In genomic region chr7:28812436-28812835, GRCm38 (mm10) we compare ENCODE assay signal across 8 mouse cellular contexts. TPM values are rescaled to one million over a fixed set of nuclear protein-coding genes. Genes with fewer than 3 reads are reported as not detected.
DNase-seq lines count a peak whose midpoint lies in the region; ATAC-seq and TF ChIP-seq lines count a peak whose summit lies in the region.

No protein-coding gene starts in this region.

- no peak for ATAC-seq in megakaryocyte, adult 5-6 weeks (ENCODE audit: poor library complexity, severe bottlenecking)
- no peak for ATAC-seq in forebrain, embryonic 15.5 days (replicated peaks)
- no peak for ATAC-seq in limb, embryonic 14.5 days (ENCODE audit: low FRiP score, low read depth)
- ATAC-seq in stomach, postnatal 0 days (ENCODE audit: low FRiP score, low TSS enrichment) = no peak

- peak overlapping the region; percentile 87 for H3K9ac ChIP-seq in forebrain, embryonic 15.5 days (replicated peaks)
- H3K9ac ChIP-seq in limb, embryonic 14.5 days (ENCODE audit: low read depth, low read length, severe bottlenecking) = peak overlapping the region; percentile 88; the same call in 1 of the 2 replicates
- peak overlapping the region; percentile 95 for H3K9ac ChIP-seq in stomach, postnatal 0 days (ENCODE audit: low read length)

- DNase-seq in limb, embryonic 14.5 days (ENCODE audit: low spot score) = no peak
- peak; percentile 15 for DNase-seq in stomach, postnatal 0 days (ENCODE audit: low spot score)
- DNase-seq in yolk sac, embryonic 10.5 days (ENCODE audit: low spot score) = no peak
- DNase-seq in adrenal gland, postnatal 4 days (ENCODE audit: low spot score in 2 of 2) = no peak
- DNase-seq in thymus, postnatal 25 days = no peak

- no peak for TF ChIP-seq EP300 in stomach, postnatal 0 days (optimal IDR thresholded peaks at IDR 0.05)

- peak overlapping the region; percentile 99 for H3K4me3 ChIP-seq in megakaryocyte, embryonic 14.5 days (replicated peaks)
- H3K4me3 ChIP-seq in forebrain, embryonic 15.5 days = peak overlapping the region; percentile 81
- H3K4me3 ChIP-seq in limb, embryonic 14.5 days (replicated peaks; ENCODE audit: low read length) = peak overlapping the region; percentile 69
- peak overlapping the region; percentile 87 for H3K4me3 ChIP-seq in stomach, postnatal 0 days (ENCODE audit: low read depth, low read length)

- WGBS in forebrain, embryonic 15.5 days = 69% methylated on average over 4 of the region's 4 CpGs
- WGBS in limb, embryonic 14.5 days = 69% methylated on average over 4 of the region's 4 CpGs
- WGBS in stomach, postnatal 0 days = 45% methylated on average over 4 of the region's 4 CpGs

- peaks cover 57% of the 10 kb centered on the region for H3K36me3 ChIP-seq in megakaryocyte, embryonic 14.5 days (replicated peaks; ENCODE audit: low read length)
- peaks cover 51% of the 10 kb centered on the region for H3K36me3 ChIP-seq in forebrain, embryonic 15.5 days
- peaks cover 55% of the 10 kb centered on the region for H3K36me3 ChIP-seq in limb, embryonic 14.5 days (ENCODE audit: control insufficient read depth, insufficient read depth, low read length)
- H3K36me3 ChIP-seq in stomach, postnatal 0 days (ENCODE audit: control insufficient read depth, insufficient read depth, low read length) = peaks cover 41% of the 10 kb centered on the region

- no peak for TF ChIP-seq POLR2A in limb, embryonic 14.5 days (IDR thresholded peaks at IDR 0.05; ENCODE audit: borderline replicate concordance, extremely low read depth, insufficient read depth, insufficient read length)

- no peaks in the 10 kb centered on the region for H3K9me3 ChIP-seq in megakaryocyte, embryonic 14.5 days
- no peaks in the 10 kb centered on the region for H3K9me3 ChIP-seq in forebrain, embryonic 15.5 days
- no peaks in the 10 kb centered on the region for H3K9me3 ChIP-seq in limb, embryonic 14.5 days (ENCODE audit: control insufficient read depth, low read length)
- no peaks in the 10 kb centered on the region for H3K9me3 ChIP-seq in stomach, postnatal 0 days (ENCODE audit: control insufficient read depth, low read length)

- peak overlapping the region; percentile 58 for H3K4me2 ChIP-seq in forebrain, embryonic 15.5 days (replicated peaks)
- peak overlapping the region; percentile 78 for H3K4me2 ChIP-seq in limb, embryonic 14.5 days (replicated peaks; ENCODE audit: low read depth, low read length, severe bottlenecking)
- H3K4me2 ChIP-seq in stomach, postnatal 0 days (replicated peaks; ENCODE audit: low read depth) = peak overlapping the region; percentile 80

- TF ChIP-seq CTCF in stomach, postnatal 0 days (IDR thresholded peaks at IDR 0.05; ENCODE audit: low read depth) = no peak

- no peaks in the 10 kb centered on the region for H3K27me3 ChIP-seq in megakaryocyte, embryonic 14.5 days (replicated peaks)
- H3K27me3 ChIP-seq in forebrain, embryonic 15.5 days = no peaks in the 10 kb centered on the region
- H3K27me3 ChIP-seq in limb, embryonic 14.5 days (ENCODE audit: control insufficient read depth, insufficient read depth, low read length) = no peaks in the 10 kb centered on the region
- H3K27me3 ChIP-seq in stomach, postnatal 0 days (ENCODE audit: control insufficient read depth, insufficient read depth, low read length) = no peaks in the 10 kb centered on the region

- H3K27ac ChIP-seq in forebrain, embryonic 15.5 days (replicated peaks) = no peak overlapping the region
- no peak overlapping the region for H3K27ac ChIP-seq in limb, embryonic 14.5 days (replicated peaks; ENCODE audit: low read depth, low read length)
- peak overlapping the region; percentile 99 for H3K27ac ChIP-seq in stomach, postnatal 0 days (replicated peaks)

- peaks cover 71% of the 10 kb centered on the region for H3K4me1 ChIP-seq in megakaryocyte, embryonic 14.5 days
- H3K4me1 ChIP-seq in forebrain, embryonic 15.5 days = peaks cover 54% of the 10 kb centered on the region
- H3K4me1 ChIP-seq in limb, embryonic 14.5 days (ENCODE audit: control insufficient read depth, insufficient read depth, low read length) = peaks cover 28% of the 10 kb centered on the region
- peaks cover 14% of the 10 kb centered on the region for H3K4me1 ChIP-seq in stomach, postnatal 0 days (replicated peaks; ENCODE audit: control insufficient read depth, insufficient read depth)

RNA-seq across cellular contexts. Expression of gene Hnrnpl, which starts 4.1 kb away (rescaled TPM):
- polyA plus RNA-seq in megakaryocyte, embryonic 14.5 days (2012; ENCODE audit: insufficient read depth, low replicate concordance) = 226 and 241 TPM in 2 replicates
- 275 and 307 TPM in 2 replicates for total RNA-seq in megakaryocyte, adult 5-6 weeks (2015)
- total RNA-seq in megakaryocyte, adult 5-6 weeks (2017) = 187 and 291 TPM in 2 replicates
- polyA plus RNA-seq in forebrain, embryonic 15.5 days (2015; fragmentation: Nextera tagmentation; extraction: Ambion mirVana) = 231 and 243 TPM in 2 replicates
- polyA plus RNA-seq in limb, embryonic 14.5 days (2012; rRNA removed) = 525 and 571 TPM in 2 replicates
- 208 and 225 TPM in 2 replicates for polyA plus RNA-seq in limb, embryonic 14.5 days (2014; fragmentation: Nextera tagmentation; extraction: Ambion mirVana)
- polyA plus RNA-seq in stomach, postnatal 0 days (2015; fragmentation: Nextera tagmentation; extraction: Ambion mirVana) = 153 and 156 TPM in 2 replicates
- total RNA-seq in adrenal gland, postnatal 4 days (2021) = 100 to 1,000 TPM; 722 to 725 TPM

RNA-seq across cellular contexts. Expression of gene Ech1, which starts 12.6 kb away (rescaled TPM):
- polyA plus RNA-seq in megakaryocyte, embryonic 14.5 days (2012; ENCODE audit: insufficient read depth, low replicate concordance) = 12.0 and 64.8 TPM in 2 replicates
- total RNA-seq in megakaryocyte, adult 5-6 weeks (2015) = 119 TPM in 2 replicates
- total RNA-seq in megakaryocyte, adult 5-6 weeks (2017) = 78.8 and 82.8 TPM in 2 replicates
- 85.2 and 86.5 TPM in 2 replicates for polyA plus RNA-seq in forebrain, embryonic 15.5 days (2015; fragmentation: Nextera tagmentation; extraction: Ambion mirVana)
- 165 and 172 TPM in 2 replicates for polyA plus RNA-seq in limb, embryonic 14.5 days (2012; rRNA removed)
- 176 and 200 TPM in 2 replicates for polyA plus RNA-seq in limb, embryonic 14.5 days (2014; fragmentation: Nextera tagmentation; extraction: Ambion mirVana)
- 426 and 435 TPM in 2 replicates for polyA plus RNA-seq in stomach, postnatal 0 days (2015; fragmentation: Nextera tagmentation; extraction: Ambion mirVana)
- 100 to 1,000 TPM; 327 to 392 TPM for total RNA-seq in adrenal gland, postnatal 4 days (2021)

RNA-seq across cellular contexts. Expression of gene Lgals4, which starts 21.2 kb away (rescaled TPM):
- 1.3 TPM in 1 of 2 replicates, not detected in the other for polyA plus RNA-seq in megakaryocyte, embryonic 14.5 days (2012; ENCODE audit: insufficient read depth, low replicate concordance)
- 3.1 and 13.4 TPM in 2 replicates for total RNA-seq in megakaryocyte, adult 5-6 weeks (2015)
- 5.2 and 5.9 TPM in 2 replicates for total RNA-seq in megakaryocyte, adult 5-6 weeks (2017)
- polyA plus RNA-seq in forebrain, embryonic 15.5 days (2015; fragmentation: Nextera tagmentation; extraction: Ambion mirVana) = 4.2 and 4.9 TPM in 2 replicates
- polyA plus RNA-seq in limb, embryonic 14.5 days (2012; rRNA removed) = 17.9 and 18.0 TPM in 2 replicates
- 5.9 and 7.0 TPM in 2 replicates for polyA plus RNA-seq in limb, embryonic 14.5 days (2014; fragmentation: Nextera tagmentation; extraction: Ambion mirVana)
- 469 and 489 TPM in 2 replicates for polyA plus RNA-seq in stomach, postnatal 0 days (2015; fragmentation: Nextera tagmentation; extraction: Ambion mirVana)
- total RNA-seq in adrenal gland, postnatal 4 days (2021) = 10 to 100 TPM; 29.2 to 33.2 TPM

RNA-seq across cellular contexts. Expression of gene Rinl, which starts 23.7 kb away (rescaled TPM):
- 30.8 and 66.7 TPM in 2 replicates for polyA plus RNA-seq in megakaryocyte, embryonic 14.5 days (2012; ENCODE audit: insufficient read depth, low replicate concordance)
- total RNA-seq in megakaryocyte, adult 5-6 weeks (2015) = 64.9 and 68.8 TPM in 2 replicates
- 62.6 and 71.5 TPM in 2 replicates for total RNA-seq in megakaryocyte, adult 5-6 weeks (2017)
- 1.8 and 2.5 TPM in 2 replicates for polyA plus RNA-seq in forebrain, embryonic 15.5 days (2015; fragmentation: Nextera tagmentation; extraction: Ambion mirVana)
- 2.3 and 2.5 TPM in 2 replicates for polyA plus RNA-seq in limb, embryonic 14.5 days (2012; rRNA removed)
- polyA plus RNA-seq in limb, embryonic 14.5 days (2014; fragmentation: Nextera tagmentation; extraction: Ambion mirVana) = 2.6 and 2.8 TPM in 2 replicates
- polyA plus RNA-seq in stomach, postnatal 0 days (2015; fragmentation: Nextera tagmentation; extraction: Ambion mirVana) = 2.1 and 2.6 TPM in 2 replicates
- 1 to 10 TPM; 2.2 to 4.2 TPM for total RNA-seq in adrenal gland, postnatal 4 days (2021)

RNA-seq across cellular contexts. Expression of gene Nfkbib, which starts 45.1 kb away (rescaled TPM):
- polyA plus RNA-seq in megakaryocyte, embryonic 14.5 days (2012; ENCODE audit: insufficient read depth, low replicate concordance) = 239 and 363 TPM in 2 replicates
- 15.5 and 19.5 TPM in 2 replicates for total RNA-seq in megakaryocyte, adult 5-6 weeks (2015)
- total RNA-seq in megakaryocyte, adult 5-6 weeks (2017) = 13.3 and 15.6 TPM in 2 replicates
- 59.0 and 62.0 TPM in 2 replicates for polyA plus RNA-seq in forebrain, embryonic 15.5 days (2015; fragmentation: Nextera tagmentation; extraction: Ambion mirVana)
- polyA plus RNA-seq in limb, embryonic 14.5 days (2012; rRNA removed) = 27.4 and 31.0 TPM in 2 replicates
- polyA plus RNA-seq in limb, embryonic 14.5 days (2014; fragmentation: Nextera tagmentation; extraction: Ambion mirVana) = 37.4 and 41.9 TPM in 2 replicates
- 31.2 and 33.0 TPM in 2 replicates for polyA plus RNA-seq in stomach, postnatal 0 days (2015; fragmentation: Nextera tagmentation; extraction: Ambion mirVana)
- total RNA-seq in adrenal gland, postnatal 4 days (2021) = 10 to 100 TPM; 24.6 to 27.3 TPM

Comparison
In these comparisons a context has a peak if more than half of its experiments do, and no peak if none do; other contexts are left out.
1. RNA of gene Lgals4, which starts 21.2 kb away (polyA plus RNA-seq): 469 to 489 TPM in stomach, postnatal 0 days; 5.9 to 18.0 TPM in limb, embryonic 14.5 days, 4.2 to 4.9 TPM in forebrain, embryonic 15.5 days and 1.3 TPM in megakaryocyte, embryonic 14.5 days; every median in the first group is over 10 times any median in the second.
2. Peak in every context shown above with its lines, with median percentiles within 50 percentile points of each other: H3K4me3 ChIP-seq, H3K4me2 ChIP-seq and H3K9ac ChIP-seq.